Mouse (Mus musculus): ENCODE results near the gene Cep41. TPM values are rescaled to one million over a fixed set of nuclear protein-coding genes. Genes with fewer than 3 reads are reported as not detected.
A peak's percentile ranks its signal among the peaks of the same experiment; 100 is the strongest.

Cep41 gene
- total and polyA plus RNA-seq, 2 experiments from 2014 or later: 4.7 to 5.7 TPM

DNA sequence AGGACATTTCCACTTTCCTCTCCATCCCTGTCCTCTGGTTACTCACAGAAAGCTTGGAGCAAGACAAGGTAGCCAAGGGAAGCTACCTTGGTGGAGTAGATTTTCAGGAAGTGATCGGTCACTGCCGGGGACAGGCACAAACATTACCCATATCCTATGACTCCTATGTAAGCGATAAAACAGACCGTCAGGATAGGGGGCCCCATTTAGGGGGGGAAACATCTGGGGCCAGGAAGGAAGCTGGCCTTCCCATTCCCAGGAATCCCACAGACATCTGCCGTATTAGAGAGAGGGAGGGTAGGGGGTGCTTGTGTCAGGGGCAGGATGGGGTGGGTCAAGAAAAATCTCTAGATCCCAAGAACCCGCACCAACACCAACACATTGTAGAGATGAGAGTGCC lies 6.6 kb upstream of the Cep41 start:
- H3K9me3 ChIP-seq (replicated peaks; ENCODE audit: control insufficient read depth, low read length): no peaks in the 10 kb centered on the region
- TF ChIP-seq EP300 (IDR thresholded peaks at IDR 0.05; ENCODE audit: low read depth): peak; percentile 89
- TF ChIP-seq CTCF (IDR thresholded peaks at IDR 0.05; ENCODE audit: low read depth): no peak
- WGBS: 55% methylated on average over 6 of the region's 6 CpGs
- no peak overlapping the region for H3K9ac ChIP-seq (replicated peaks; ENCODE audit: low read depth, low read length)
- DNase-seq (ENCODE audit: low spot score): no peak
- no peak overlapping the region for H3K4me2 ChIP-seq (ENCODE audit: low read depth, low read length)
- peaks cover 10% of the 10 kb centered on the region; the same call in 1 of the 2 replicates for H3K4me1 ChIP-seq (ENCODE audit: control insufficient read depth, insufficient read depth)
- no peak overlapping the region for H3K4me3 ChIP-seq (ENCODE audit: low read depth, low read length)
- no peaks in the 10 kb centered on the region for H3K27me3 ChIP-seq (ENCODE audit: control insufficient read depth, insufficient read depth, low read length)
- peak; percentile 65 for ATAC-seq (ENCODE audit: insufficient read depth, low read depth)
- H3K27ac ChIP-seq (ENCODE audit: low read depth): peak overlapping the region; percentile 75
- H3K36me3 ChIP-seq (replicated peaks; ENCODE audit: control insufficient read depth, insufficient read depth, low read length): no peaks in the 10 kb centered on the region

DNA sequence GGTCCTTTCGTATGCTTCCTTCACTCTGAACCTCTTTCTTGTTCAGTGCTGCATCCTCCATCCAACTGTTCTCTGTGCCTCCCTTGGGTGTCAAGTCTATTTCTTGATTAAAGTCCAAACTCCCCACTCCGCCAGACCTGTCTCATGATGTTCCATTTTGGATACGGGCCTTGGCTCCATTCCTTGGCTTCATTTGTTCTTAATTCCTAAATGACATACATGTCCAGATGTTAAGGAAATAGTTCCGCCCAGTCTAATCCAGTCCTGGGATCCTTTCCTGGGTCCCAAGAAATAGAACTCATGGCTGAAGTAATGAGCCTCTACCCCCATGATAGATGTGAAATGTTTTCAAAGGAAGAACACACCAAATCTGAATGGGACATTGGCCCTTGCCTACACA lies 4.5 kb upstream of the Cep41 start:
- no peaks in the 10 kb centered on the region for H3K36me3 ChIP-seq (replicated peaks; ENCODE audit: control insufficient read depth, insufficient read depth, low read length)
- TF ChIP-seq CTCF (IDR thresholded peaks at IDR 0.05; ENCODE audit: low read depth) (no peak), EP300 (IDR thresholded peaks at IDR 0.05; ENCODE audit: low read depth) (no peak)
- no peaks in the 10 kb centered on the region for H3K9me3 ChIP-seq (replicated peaks; ENCODE audit: control insufficient read depth, low read length)
- no peak overlapping the region for H3K4me2 ChIP-seq (ENCODE audit: low read depth, low read length)
- H3K4me1 ChIP-seq (ENCODE audit: control insufficient read depth, insufficient read depth): peaks cover 3% of the 10 kb centered on the region
- 80% methylated on average over 4 of the region's 4 CpGs for WGBS
- no peak overlapping the region for H3K9ac ChIP-seq (replicated peaks; ENCODE audit: low read depth, low read length)
- no peaks in the 10 kb centered on the region for H3K27me3 ChIP-seq (ENCODE audit: control insufficient read depth, insufficient read depth, low read length)
- no peak for ATAC-seq (ENCODE audit: insufficient read depth, low read depth)
- H3K27ac ChIP-seq (ENCODE audit: low read depth): peak overlapping the region; percentile 69
- DNase-seq (ENCODE audit: low spot score): no peak
- H3K4me3 ChIP-seq (ENCODE audit: low read depth, low read length): no peak overlapping the region

GRCm38 (mm10) chr6:30697464-30697863 lies 3.9 kb upstream of the Cep41 start:
- no peak for ATAC-seq (ENCODE audit: insufficient read depth, low read depth)
- peak; percentile 70 for DNase-seq (ENCODE audit: low spot score)
- H3K27ac ChIP-seq (ENCODE audit: low read depth): peak overlapping the region; percentile 69
- no peak for TF ChIP-seq EP300 (IDR thresholded peaks at IDR 0.05; ENCODE audit: low read depth)
- no peak for TF ChIP-seq CTCF (IDR thresholded peaks at IDR 0.05; ENCODE audit: low read depth)
- H3K36me3 ChIP-seq (replicated peaks; ENCODE audit: control insufficient read depth, insufficient read depth, low read length): no peaks in the 10 kb centered on the region
- H3K4me1 ChIP-seq (ENCODE audit: control insufficient read depth, insufficient read depth): peaks cover 7% of the 10 kb centered on the region
- H3K4me3 ChIP-seq (ENCODE audit: low read depth, low read length): no peak overlapping the region
- 9% methylated on average over 5 of the region's 5 CpGs for WGBS
- no peak overlapping the region for H3K4me2 ChIP-seq (ENCODE audit: low read depth, low read length)
- no peaks in the 10 kb centered on the region for H3K27me3 ChIP-seq (ENCODE audit: control insufficient read depth, insufficient read depth, low read length)
- no peak overlapping the region for H3K9ac ChIP-seq (replicated peaks; ENCODE audit: low read depth, low read length)
- no peaks in the 10 kb centered on the region for H3K9me3 ChIP-seq (replicated peaks; ENCODE audit: control insufficient read depth, low read length)

DNA sequence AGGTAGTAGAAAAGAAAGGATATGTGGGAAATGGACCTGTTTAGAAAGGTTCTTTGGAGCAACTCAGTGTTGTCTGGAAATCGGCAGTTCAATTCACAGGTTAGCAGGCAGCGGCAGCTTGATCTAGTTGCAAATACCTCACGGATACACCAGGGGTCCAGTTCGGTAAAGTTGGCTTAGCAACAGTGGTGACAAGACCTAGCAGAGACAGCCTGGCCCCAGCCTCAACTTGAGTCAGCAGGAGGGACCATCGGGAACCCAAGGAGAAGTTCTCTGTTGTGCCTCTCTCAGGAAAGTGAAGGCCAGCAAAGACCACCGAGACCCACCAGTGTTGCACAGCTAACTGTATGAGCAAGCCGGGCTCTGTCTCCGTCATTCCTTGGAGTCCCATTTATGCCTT lies 1.6 kb upstream of the Cep41 start:
- TF ChIP-seq CTCF (IDR thresholded peaks at IDR 0.05; ENCODE audit: low read depth) (no peak), EP300 (IDR thresholded peaks at IDR 0.05; ENCODE audit: low read depth) (no peak)
- ATAC-seq (ENCODE audit: insufficient read depth, low read depth): no peak
- no peak for DNase-seq (ENCODE audit: low spot score)
- Histone ChIP-seq H3K9me3 (replicated peaks; ENCODE audit: control insufficient read depth, low read length) (no peaks in the 10 kb centered on the region), H3K4me3 (ENCODE audit: low read depth, low read length) (no peak overlapping the region), H3K27me3 (ENCODE audit: control insufficient read depth, insufficient read depth, low read length) (no peaks in the 10 kb centered on the region), H3K27ac (ENCODE audit: low read depth) (no peak overlapping the region), H3K4me1 (ENCODE audit: control insufficient read depth, insufficient read depth) (peaks cover 7% of the 10 kb centered on the region), H3K9ac (replicated peaks; ENCODE audit: low read depth, low read length) (no peak overlapping the region), H3K36me3 (replicated peaks; ENCODE audit: control insufficient read depth, insufficient read depth, low read length) (no peaks in the 10 kb centered on the region), H3K4me2 (ENCODE audit: low read depth, low read length) (no peak overlapping the region)
- WGBS: 81% methylated on average over 8 of the region's 8 CpGs

GRCm38 (mm10) chr6:30694209-30694608 lies 660 bp upstream of the Cep41 start:
- peaks cover 7% of the 10 kb centered on the region for H3K4me1 ChIP-seq (ENCODE audit: control insufficient read depth, insufficient read depth)
- ATAC-seq (ENCODE audit: insufficient read depth, low read depth): no peak
- no peak overlapping the region for H3K27ac ChIP-seq (ENCODE audit: low read depth)
- no peaks in the 10 kb centered on the region for H3K27me3 ChIP-seq (ENCODE audit: control insufficient read depth, insufficient read depth, low read length)
- no peak for DNase-seq (ENCODE audit: low spot score)
- H3K36me3 ChIP-seq (replicated peaks; ENCODE audit: control insufficient read depth, insufficient read depth, low read length): no peaks in the 10 kb centered on the region
- H3K4me3 ChIP-seq (ENCODE audit: low read depth, low read length): peak overlapping the region; percentile 55; the same call in 1 of the 2 replicates
- TF ChIP-seq CTCF (IDR thresholded peaks at IDR 0.05; ENCODE audit: low read depth): no peak
- TF ChIP-seq EP300 (IDR thresholded peaks at IDR 0.05; ENCODE audit: low read depth): no peak
- no peak overlapping the region for H3K9ac ChIP-seq (replicated peaks; ENCODE audit: low read depth, low read length)
- WGBS: 54% methylated on average over 6 of the region's 6 CpGs
- H3K9me3 ChIP-seq (replicated peaks; ENCODE audit: control insufficient read depth, low read length): no peaks in the 10 kb centered on the region
- H3K4me2 ChIP-seq (ENCODE audit: low read depth, low read length): peak overlapping the region; percentile 64

GRCm38 (mm10) chr6:30692826-30693225 lies 723 bp downstream of the Cep41 start:
- Histone ChIP-seq H3K27me3 (ENCODE audit: control insufficient read depth, insufficient read depth, low read length) (no peaks in the 10 kb centered on the region), H3K36me3 (replicated peaks; ENCODE audit: control insufficient read depth, insufficient read depth, low read length) (no peaks in the 10 kb centered on the region), H3K9me3 (replicated peaks; ENCODE audit: control insufficient read depth, low read length) (no peaks in the 10 kb centered on the region), H3K4me2 (ENCODE audit: low read depth, low read length) (peak overlapping the region; percentile 64), H3K9ac (replicated peaks; ENCODE audit: low read depth, low read length) (peak overlapping the region; percentile 55; the same call in 1 of the 2 replicates), H3K4me1 (ENCODE audit: control insufficient read depth, insufficient read depth) (peaks cover 7% of the 10 kb centered on the region), H3K27ac (ENCODE audit: low read depth) (peak overlapping the region; percentile 75), H3K4me3 (ENCODE audit: low read depth, low read length) (peak overlapping the region; percentile 55)
- no peak for TF ChIP-seq CTCF (IDR thresholded peaks at IDR 0.05; ENCODE audit: low read depth)
- TF ChIP-seq EP300 (IDR thresholded peaks at IDR 0.05; ENCODE audit: low read depth): no peak
- 79% methylated on average over 5 of the region's 5 CpGs for WGBS
- ATAC-seq (ENCODE audit: insufficient read depth, low read depth) (no peak), DNase-seq (ENCODE audit: low spot score) (no peak)
